Mouse (Mus musculus): ENCODE results near the gene Tkt. TPM values are rescaled to one million over a fixed set of nuclear protein-coding genes. Genes with fewer than 3 reads are reported as not detected.

Tkt gene
- polyA plus RNA-seq, 1 experiment: 219 TPM

GRCm38 (mm10) chr14:30561470-30562187 is 13.5 kb downstream of the Tkt start:
- no peak for TF ChIP-seq CTCF (IDR thresholded peaks at IDR 0.05; ENCODE audit: insufficient read depth, low read depth, low read length)
- TF ChIP-seq POLR2A (IDR thresholded peaks at IDR 0.05; ENCODE audit: insufficient read depth, low read depth, low read length): no peak
- Histone ChIP-seq H3K27ac (ENCODE audit: insufficient read depth, low read depth, low read length) (no peak overlapping the region), H3K4me1 (ENCODE audit: control insufficient read depth, insufficient read depth, low read length) (peaks cover 22% of the 10 kb centered on the region), H3K4me3 (ENCODE audit: insufficient read depth, low read depth, low read length) (no peak overlapping the region)
- WGBS: 43% methylated on average over 14 of the region's 14 CpGs

- no peak overlapping the region for H3K27ac ChIP-seq (ENCODE audit: insufficient read depth, low read depth, low read length)
- H3K4me3 ChIP-seq (ENCODE audit: insufficient read depth, low read depth, low read length): no peak overlapping the region
- TF ChIP-seq CTCF (IDR thresholded peaks at IDR 0.05; ENCODE audit: insufficient read depth, low read depth, low read length) (no peak), POLR2A (IDR thresholded peaks at IDR 0.05; ENCODE audit: insufficient read depth, low read depth, low read length) (no peak)
- H3K4me1 ChIP-seq (ENCODE audit: control insufficient read depth, insufficient read depth, low read length): peaks cover 22% of the 10 kb centered on the region
These were observed 14.2 kb downstream of the Tkt start for GRCm38 (mm10) chr14:30562343-30562742.

GRCm38 (mm10) chr14:30564451-30564850 is 16.3 kb downstream of the Tkt start:
- Histone ChIP-seq H3K4me3 (ENCODE audit: insufficient read depth, low read depth, low read length) (no peak overlapping the region), H3K27ac (ENCODE audit: insufficient read depth, low read depth, low read length) (no peak overlapping the region), H3K4me1 (ENCODE audit: control insufficient read depth, insufficient read depth, low read length) (peaks cover 13% of the 10 kb centered on the region)
- TF ChIP-seq POLR2A (IDR thresholded peaks at IDR 0.05; ENCODE audit: insufficient read depth, low read depth, low read length) (no peak), CTCF (IDR thresholded peaks at IDR 0.05; ENCODE audit: insufficient read depth, low read depth, low read length) (no peak)
- WGBS: 63% methylated on average over 2 of the region's 2 CpGs

- H3K4me3 ChIP-seq (ENCODE audit: insufficient read depth, low read depth, low read length): no peak overlapping the region
- no peak for TF ChIP-seq POLR2A (IDR thresholded peaks at IDR 0.05; ENCODE audit: insufficient read depth, low read depth, low read length)
- TF ChIP-seq CTCF (IDR thresholded peaks at IDR 0.05; ENCODE audit: insufficient read depth, low read depth, low read length): no peak
- H3K4me1 ChIP-seq (ENCODE audit: control insufficient read depth, insufficient read depth, low read length): peaks cover 3% of the 10 kb centered on the region; the same call in 1 of the 2 replicates
- H3K27ac ChIP-seq (ENCODE audit: insufficient read depth, low read depth, low read length): no peak overlapping the region
- 90% methylated on average over 6 of the region's 6 CpGs for WGBS
These were observed 18.2 kb downstream of the Tkt start for GRCm38 (mm10) chr14:30566317-30566716.

- Histone ChIP-seq H3K4me1 (ENCODE audit: control insufficient read depth, insufficient read depth, low read length) (no peaks in the 10 kb centered on the region), H3K27ac (ENCODE audit: insufficient read depth, low read depth, low read length) (no peak overlapping the region), H3K4me3 (ENCODE audit: insufficient read depth, low read depth, low read length) (no peak overlapping the region)
- 91% methylated on average over 9 of the region's 9 CpGs for WGBS
- TF ChIP-seq POLR2A (IDR thresholded peaks at IDR 0.05; ENCODE audit: insufficient read depth, low read depth, low read length) (no peak), CTCF (IDR thresholded peaks at IDR 0.05; ENCODE audit: insufficient read depth, low read depth, low read length) (no peak)
These were observed 19.9 kb downstream of the Tkt start for GRCm38 (mm10) chr14:30568016-30568415.

- WGBS: 63% methylated on average over 9 of the region's 9 CpGs
These were observed 22.1 kb downstream of the Tkt start for GRCm38 (mm10) chr14:30570303-30570702.

GRCm38 (mm10) chr14:30572253-30572652 is 24.1 kb downstream of the Tkt start:
- Histone ChIP-seq H3K4me3 (ENCODE audit: insufficient read depth, low read depth, low read length) (no peak overlapping the region), H3K4me1 (ENCODE audit: control insufficient read depth, insufficient read depth, low read length) (peaks cover 8% of the 10 kb centered on the region), H3K27ac (ENCODE audit: insufficient read depth, low read depth, low read length) (no peak overlapping the region)
- TF ChIP-seq POLR2A (IDR thresholded peaks at IDR 0.05; ENCODE audit: insufficient read depth, low read depth, low read length): no peak
- 88% methylated on average over 10 of the region's 10 CpGs for WGBS

More at GRCm38 (mm10) chr14:30570303-30570702, 22.1 kb downstream of the Tkt start:
- Histone ChIP-seq H3K27ac (ENCODE audit: insufficient read depth, low read depth, low read length) (no peak overlapping the region), H3K4me3 (ENCODE audit: insufficient read depth, low read depth, low read length) (no peak overlapping the region), H3K4me1 (ENCODE audit: control insufficient read depth, insufficient read depth, low read length) (no peaks in the 10 kb centered on the region)
- TF ChIP-seq POLR2A (IDR thresholded peaks at IDR 0.05; ENCODE audit: insufficient read depth, low read depth, low read length) (no peak), CTCF (IDR thresholded peaks at IDR 0.05; ENCODE audit: insufficient read depth, low read depth, low read length) (no peak)

- Histone ChIP-seq H3K4me1 (ENCODE audit: control insufficient read depth, insufficient read depth, low read length) (peaks cover 8% of the 10 kb centered on the region), H3K27ac (ENCODE audit: insufficient read depth, low read depth, low read length) (no peak overlapping the region), H3K4me3 (ENCODE audit: insufficient read depth, low read depth, low read length) (no peak overlapping the region)
- no peak for TF ChIP-seq POLR2A (IDR thresholded peaks at IDR 0.05; ENCODE audit: insufficient read depth, low read depth, low read length)
- no peak for TF ChIP-seq CTCF (IDR thresholded peaks at IDR 0.05; ENCODE audit: insufficient read depth, low read depth, low read length)
- 58% methylated on average over 8 of the region's 8 CpGs for WGBS
These were observed 25.1 kb downstream of the Tkt start for GRCm38 (mm10) chr14:30573235-30573634.

GRCm38 (mm10) chr14:30573983-30574584 is 25.9 kb downstream of the Tkt start:
- TF ChIP-seq CTCF (IDR thresholded peaks at IDR 0.05; ENCODE audit: insufficient read depth, low read depth, low read length) (no peak), POLR2A (IDR thresholded peaks at IDR 0.05; ENCODE audit: insufficient read depth, low read depth, low read length) (no peak)
- Histone ChIP-seq H3K4me3 (ENCODE audit: insufficient read depth, low read depth, low read length) (no peak overlapping the region), H3K27ac (ENCODE audit: insufficient read depth, low read depth, low read length) (no peak overlapping the region), H3K4me1 (ENCODE audit: control insufficient read depth, insufficient read depth, low read length) (peaks cover 8% of the 10 kb centered on the region)
- 56% methylated on average over 6 of the region's 6 CpGs for WGBS

All from olfactory bulb, adult 2 months (tissue).